Mouse (Mus musculus): ENCODE results near the gene Rbpjl. TPM values are rescaled to one million over a fixed set of nuclear protein-coding genes. Genes with fewer than 3 reads are reported as not detected.

Rbpjl gene
- polyA plus RNA-seq, 1 experiment from 2014 or later: 0.10 TPM

GRCm38 (mm10) chr2:164454846-164455245 lies 51.9 kb downstream of the Rbpjl start:
- H3K27me3 ChIP-seq (replicated peaks; ENCODE audit: control insufficient read depth, insufficient read depth, low read length): no peaks in the 10 kb centered on the region
- no peaks in the 10 kb centered on the region for H3K4me1 ChIP-seq (replicated peaks; ENCODE audit: control insufficient read depth, insufficient read depth, low read length)
- no peaks in the 10 kb centered on the region for H3K36me3 ChIP-seq (ENCODE audit: control insufficient read depth, insufficient read depth)
- H3K9ac ChIP-seq (replicated peaks; ENCODE audit: low read depth, low read length): no peak overlapping the region
- ATAC-seq: no peak
- H3K4me2 ChIP-seq (ENCODE audit: low read length): no peak overlapping the region
- no peak overlapping the region for H3K27ac ChIP-seq (ENCODE audit: low read length)
- H3K9me3 ChIP-seq (ENCODE audit: control insufficient read depth, low read length): no peaks in the 10 kb centered on the region
- no peak overlapping the region for H3K4me3 ChIP-seq (replicated peaks; ENCODE audit: low read length)
- WGBS: 75% methylated on average over 10 of the region's 10 CpGs

GRCm38 (mm10) chr2:164455421-164456190 lies 52.7 kb downstream of the Rbpjl start:
- 75% methylated on average over 6 of the region's 6 CpGs for WGBS
- H3K9me3 ChIP-seq (ENCODE audit: control insufficient read depth, low read length): no peaks in the 10 kb centered on the region
- H3K36me3 ChIP-seq (ENCODE audit: control insufficient read depth, insufficient read depth): no peaks in the 10 kb centered on the region
- H3K4me3 ChIP-seq (replicated peaks; ENCODE audit: low read length): no peak overlapping the region
- ATAC-seq: no peak
- H3K4me1 ChIP-seq (replicated peaks; ENCODE audit: control insufficient read depth, insufficient read depth, low read length): no peaks in the 10 kb centered on the region
- no peak overlapping the region for H3K9ac ChIP-seq (replicated peaks; ENCODE audit: low read depth, low read length)
- H3K27me3 ChIP-seq (replicated peaks; ENCODE audit: control insufficient read depth, insufficient read depth, low read length): no peaks in the 10 kb centered on the region
- H3K27ac ChIP-seq (ENCODE audit: low read length): no peak overlapping the region
- H3K4me2 ChIP-seq (ENCODE audit: low read length): no peak overlapping the region

- no peak overlapping the region for H3K4me2 ChIP-seq (ENCODE audit: low read length)
- H3K9me3 ChIP-seq (ENCODE audit: control insufficient read depth, low read length): no peaks in the 10 kb centered on the region
- no peak overlapping the region for H3K4me3 ChIP-seq (replicated peaks; ENCODE audit: low read length)
- H3K27me3 ChIP-seq (replicated peaks; ENCODE audit: control insufficient read depth, insufficient read depth, low read length): no peaks in the 10 kb centered on the region
- 86% methylated on average over 1 of the region's 1 CpGs for WGBS
- H3K36me3 ChIP-seq (ENCODE audit: control insufficient read depth, insufficient read depth): no peaks in the 10 kb centered on the region
- no peak for ATAC-seq
- no peak overlapping the region for H3K27ac ChIP-seq (ENCODE audit: low read length)
- H3K4me1 ChIP-seq (replicated peaks; ENCODE audit: control insufficient read depth, insufficient read depth, low read length): no peaks in the 10 kb centered on the region; the same call in 1 of the 2 replicates
- H3K9ac ChIP-seq (replicated peaks; ENCODE audit: low read depth, low read length): no peak overlapping the region
Measured at GRCm38 (mm10) chr2:164456413-164456812, 53.5 kb downstream of the Rbpjl start.

GRCm38 (mm10) chr2:164456864-164457300 lies 53.9 kb downstream of the Rbpjl start, which contains the start of gene Sys1:
Sys1 (plus strand) TSS chr2:164456964.
- H3K36me3 ChIP-seq (ENCODE audit: control insufficient read depth, insufficient read depth): no peaks in the 10 kb centered on the region
- H3K4me3 ChIP-seq (replicated peaks; ENCODE audit: low read length): no peak within 1 kb of the TSS
- peaks cover 4% of the 10 kb centered on the region for H3K4me1 ChIP-seq (replicated peaks; ENCODE audit: control insufficient read depth, insufficient read depth, low read length)
- WGBS: under 1% methylated on average over 7 of the region's 7 CpGs
- H3K4me2 ChIP-seq (ENCODE audit: low read length): peak within 1 kb of the TSS; percentile 23; the same call in 1 of the 2 replicates
- no peaks in the 10 kb centered on the region for H3K9me3 ChIP-seq (ENCODE audit: control insufficient read depth, low read length)
- H3K27ac ChIP-seq (ENCODE audit: low read length): no peak within 1 kb of the TSS
- ATAC-seq: no peak
- no peak within 1 kb of the TSS; the same call in 1 of the 2 replicates for H3K9ac ChIP-seq (replicated peaks; ENCODE audit: low read depth, low read length)
- no peaks in the 10 kb centered on the region for H3K27me3 ChIP-seq (replicated peaks; ENCODE audit: control insufficient read depth, insufficient read depth, low read length)

GRCm38 (mm10) chr2:164457942-164458341 lies 55.0 kb downstream of the Rbpjl start:
- Histone ChIP-seq H3K9me3 (ENCODE audit: control insufficient read depth, low read length) (no peaks in the 10 kb centered on the region), H3K4me2 (ENCODE audit: low read length) (no peak overlapping the region), H3K27me3 (replicated peaks; ENCODE audit: control insufficient read depth, insufficient read depth, low read length) (no peaks in the 10 kb centered on the region), H3K4me1 (replicated peaks; ENCODE audit: control insufficient read depth, insufficient read depth, low read length) (peaks cover 13% of the 10 kb centered on the region), H3K36me3 (ENCODE audit: control insufficient read depth, insufficient read depth) (no peaks in the 10 kb centered on the region), H3K4me3 (replicated peaks; ENCODE audit: low read length) (no peak overlapping the region), H3K9ac (replicated peaks; ENCODE audit: low read depth, low read length) (no peak overlapping the region), H3K27ac (ENCODE audit: low read length) (no peak overlapping the region)
- ATAC-seq: no peak
- 61% methylated on average over 7 of the region's 7 CpGs for WGBS

- Histone ChIP-seq H3K4me3 (replicated peaks; ENCODE audit: low read length) (no peak overlapping the region), H3K4me1 (replicated peaks; ENCODE audit: control insufficient read depth, insufficient read depth, low read length) (peaks cover 13% of the 10 kb centered on the region), H3K9me3 (ENCODE audit: control insufficient read depth, low read length) (no peaks in the 10 kb centered on the region), H3K27ac (ENCODE audit: low read length) (no peak overlapping the region), H3K27me3 (replicated peaks; ENCODE audit: control insufficient read depth, insufficient read depth, low read length) (no peaks in the 10 kb centered on the region), H3K9ac (replicated peaks; ENCODE audit: low read depth, low read length) (no peak overlapping the region), H3K4me2 (ENCODE audit: low read length) (no peak overlapping the region), H3K36me3 (ENCODE audit: control insufficient read depth, insufficient read depth) (no peaks in the 10 kb centered on the region)
- 89% methylated on average over 8 of the region's 8 CpGs for WGBS
- no peak for ATAC-seq
Measured at GRCm38 (mm10) chr2:164458535-164458934, 55.6 kb downstream of the Rbpjl start.

- no peaks in the 10 kb centered on the region for H3K9me3 ChIP-seq (ENCODE audit: control insufficient read depth, low read length)
- H3K9ac ChIP-seq (replicated peaks; ENCODE audit: low read depth, low read length): peak within 1 kb of the TSS; percentile 79
- H3K36me3 ChIP-seq (ENCODE audit: control insufficient read depth, insufficient read depth): peaks cover 10% of the 10 kb centered on the region; the same call in 1 of the 2 replicates
- no peaks in the 10 kb centered on the region for H3K27me3 ChIP-seq (replicated peaks; ENCODE audit: control insufficient read depth, insufficient read depth, low read length)
- peaks cover 13% of the 10 kb centered on the region for H3K4me1 ChIP-seq (replicated peaks; ENCODE audit: control insufficient read depth, insufficient read depth, low read length)
- H3K27ac ChIP-seq (ENCODE audit: low read length): peak within 1 kb of the TSS; percentile 80
- peak within 1 kb of the TSS; percentile 76 for H3K4me3 ChIP-seq (replicated peaks; ENCODE audit: low read length)
- peak within 1 kb of the TSS; percentile 85 for H3K4me2 ChIP-seq (ENCODE audit: low read length)
- peak; percentile 99 for ATAC-seq
- WGBS: under 1% methylated on average over 73 of the region's 79 CpGs
Measured at GRCm38 (mm10) chr2:164460745-164461551, 58.0 kb downstream of the Rbpjl start, which contains the start of gene Gm20458. Gm20458 (plus strand) TSS chr2:164460967.
